Mouse (Mus musculus): Measurements from ENCODE around the gene Nup98. TPM values are rescaled to one million over a fixed set of nuclear protein-coding genes. Genes with fewer than 3 reads are reported as not detected.

Gene Nup98
- total RNA-seq, 2 experiments from 2014 or later, result 40.7 to 45.0 TPM

DNA sequence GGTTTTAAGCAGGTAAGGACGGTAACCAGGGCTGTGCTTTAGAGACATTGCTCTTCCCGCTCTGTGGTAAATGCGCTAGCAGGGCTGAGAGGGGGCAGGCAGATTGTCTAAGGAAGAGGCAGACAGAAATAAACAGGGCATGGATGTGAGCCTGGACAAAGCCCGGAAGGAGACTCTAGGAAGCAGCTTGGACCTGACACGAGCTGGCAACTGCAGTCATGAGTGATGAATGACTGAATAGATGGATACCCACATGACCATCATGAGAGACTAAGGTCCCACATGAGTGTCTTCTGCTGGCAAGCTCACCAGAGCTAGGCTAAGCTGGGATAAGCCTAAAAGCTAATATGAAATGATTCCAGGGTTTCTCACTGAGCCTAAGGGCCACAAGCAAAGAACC lies 105.8 kb downstream of the Nup98 start:
- H3K27ac ChIP-seq, result no peak overlapping the region
- H3K4me3 ChIP-seq, result no peak overlapping the region
- DNase-seq (ENCODE audit: low spot score in 2 of 2), result no peak
- no peak for TF ChIP-seq CTCF (conservative IDR thresholded peaks at IDR 0.05)

DNA sequence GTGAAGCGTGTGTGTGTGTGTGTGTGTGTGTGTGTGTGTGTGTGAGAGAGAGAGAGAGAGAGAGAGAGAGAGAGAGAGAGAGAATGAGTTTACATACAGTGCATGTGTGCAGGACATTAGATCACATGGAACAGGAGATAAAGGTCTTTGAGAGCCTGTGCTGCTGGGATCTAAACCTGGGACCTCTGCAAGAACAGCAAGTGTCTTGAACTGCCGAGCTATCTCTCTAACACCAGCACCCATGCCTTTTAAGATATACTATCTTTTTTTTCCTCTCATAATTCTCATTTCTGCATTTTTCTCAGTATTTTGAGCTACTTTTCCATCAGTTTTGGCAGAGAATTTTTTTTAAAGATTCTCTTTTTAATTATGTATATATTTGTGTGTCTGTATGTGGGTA lies 106.4 kb downstream of the Nup98 start:
- no peak overlapping the region for H3K27ac ChIP-seq
- no peak for DNase-seq (ENCODE audit: low spot score in 2 of 2)
- no peak for TF ChIP-seq CTCF (conservative IDR thresholded peaks at IDR 0.05)

GRCm38 (mm10) chr7:102102696-102103095 lies 107.3 kb downstream of the Nup98 start:
- TF ChIP-seq CTCF (conservative IDR thresholded peaks at IDR 0.05), result no peak
- H3K4me3 ChIP-seq, result no peak overlapping the region
- no peak for DNase-seq (ENCODE audit: low spot score in 2 of 2)
- no peak overlapping the region for H3K27ac ChIP-seq

More for the DNA sequence above, 106.4 kb downstream of the Nup98 start:
- no peak overlapping the region for H3K4me3 ChIP-seq

DNA sequence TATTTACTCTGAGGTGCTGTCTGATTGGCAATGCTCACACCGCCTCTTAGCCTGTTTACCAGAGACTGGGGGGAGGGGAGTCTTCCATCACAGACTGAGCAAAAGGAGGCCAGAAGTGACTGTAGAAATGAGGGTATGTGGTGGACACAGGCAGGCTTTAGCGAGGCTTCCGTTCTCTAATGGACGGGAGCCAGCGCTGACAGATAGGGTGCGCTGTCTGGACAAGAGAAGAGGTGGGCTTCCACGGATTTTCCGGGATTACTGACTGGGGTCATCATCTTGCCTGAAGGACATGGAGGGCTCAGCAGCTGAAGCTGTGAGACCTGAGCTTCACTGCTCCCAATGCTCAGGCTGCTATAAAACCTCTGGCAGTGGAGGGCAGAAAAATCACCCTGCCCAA lies 107.7 kb downstream of the Nup98 start:
- H3K4me3 ChIP-seq, result no peak overlapping the region
- no peak for TF ChIP-seq CTCF (conservative IDR thresholded peaks at IDR 0.05)
- DNase-seq (ENCODE audit: low spot score in 2 of 2), result no peak
- no peak overlapping the region for H3K27ac ChIP-seq

GRCm38 (mm10) chr7:102101487-102101886 lies 108.5 kb downstream of the Nup98 start, which contains the start of gene Art1:
Gene Art1, plus strand, starts transcription at chr7:102101743.
- Histone ChIP-seq H3K27ac (no peak within 1 kb of the TSS), H3K4me3 (no peak within 1 kb of the TSS)
- DNase-seq (ENCODE audit: low spot score in 2 of 2), result no peak
- TF ChIP-seq CTCF (conservative IDR thresholded peaks at IDR 0.05), result no peak

- H3K4me3 ChIP-seq, result no peak overlapping the region
- DNase-seq (ENCODE audit: low spot score in 2 of 2), result no peak
- H3K27ac ChIP-seq, result no peak overlapping the region
- no peak for TF ChIP-seq CTCF (conservative IDR thresholded peaks at IDR 0.05)
Measured at GRCm38 (mm10) chr7:102100868-102101267, 109.1 kb downstream of the Nup98 start.

- Histone ChIP-seq H3K27ac (no peak overlapping the region), H3K4me3 (peak overlapping the region; percentile 17; the same call in 1 of the 2 replicates)
- DNase-seq (ENCODE audit: low spot score in 2 of 2), result no peak
- no peak for TF ChIP-seq CTCF (conservative IDR thresholded peaks at IDR 0.05)
Measured at GRCm38 (mm10) chr7:102099760-102100661, 110.0 kb downstream of the Nup98 start.

DNA sequence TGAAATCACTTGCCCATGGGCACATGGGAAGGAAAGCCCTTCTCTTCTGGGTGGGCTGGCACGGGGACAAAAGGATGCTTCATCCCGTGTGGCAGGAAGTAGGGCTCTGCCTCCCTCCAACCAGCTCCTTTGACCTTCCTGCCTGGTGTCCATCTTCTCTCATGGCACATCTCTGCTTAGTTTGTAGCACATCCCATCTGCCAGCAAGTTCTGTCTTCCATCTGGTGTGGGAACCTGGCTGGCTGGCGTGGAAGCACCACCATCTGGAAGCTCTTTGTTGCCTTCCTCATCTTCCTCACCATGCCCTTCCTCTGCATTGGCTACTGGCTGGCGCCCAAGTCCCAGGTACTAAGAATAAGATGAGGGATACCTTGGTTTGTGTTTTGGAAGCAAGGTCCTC lies 122.6 kb downstream of the Nup98 start:
- H3K4me3 ChIP-seq, result no peak overlapping the region
- no peak for TF ChIP-seq CTCF (conservative IDR thresholded peaks at IDR 0.05)
- DNase-seq (ENCODE audit: low spot score in 2 of 2), result peak in 1 of 2 experiments; percentile 22
- no peak overlapping the region for H3K27ac ChIP-seq

DNA sequence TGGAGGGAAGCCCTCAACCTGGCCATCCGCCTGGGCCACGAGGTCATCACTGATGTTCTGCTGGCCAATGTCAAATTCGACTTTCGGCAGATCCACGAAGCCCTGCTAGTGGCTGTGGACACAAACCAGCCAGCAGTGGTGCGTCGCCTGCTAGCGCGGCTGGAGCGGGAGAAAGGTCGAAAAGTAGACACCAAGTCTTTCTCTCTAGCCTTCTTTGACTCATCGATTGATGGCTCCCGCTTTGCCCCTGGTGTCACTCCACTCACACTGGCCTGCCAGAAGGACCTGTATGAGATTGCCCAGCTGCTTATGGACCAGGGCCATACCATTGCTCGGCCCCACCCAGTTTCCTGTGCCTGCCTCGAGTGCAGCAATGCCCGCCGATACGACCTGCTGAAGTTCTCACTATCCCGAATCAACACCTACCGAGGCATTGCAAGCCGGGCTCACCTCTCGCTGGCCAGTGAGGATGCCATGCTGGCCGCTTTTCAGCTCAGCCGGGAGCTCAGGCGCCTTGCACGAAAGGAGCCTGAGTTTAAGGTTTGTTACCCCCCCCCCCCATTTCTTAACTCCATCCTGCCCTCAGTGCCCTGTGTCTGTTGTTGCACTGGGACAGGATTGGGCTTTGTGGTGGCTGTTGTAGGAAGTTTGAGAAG lies 125.8 kb downstream of the Nup98 start:
- Histone ChIP-seq H3K4me3 (no peak overlapping the region), H3K27ac (no peak overlapping the region)
- no peak for DNase-seq (ENCODE audit: low spot score in 2 of 2)
- no peak for TF ChIP-seq CTCF (conservative IDR thresholded peaks at IDR 0.05)

GRCm38 (mm10) chr7:102082816-102083215 lies 127.2 kb downstream of the Nup98 start, which contains the start of gene Trpc2:
Gene Trpc2, plus strand, starts transcription at chr7:102083116.
- Histone ChIP-seq H3K4me3 (no peak within 1 kb of the TSS), H3K27ac (no peak within 1 kb of the TSS)
- TF ChIP-seq CTCF (conservative IDR thresholded peaks at IDR 0.05), result no peak
- DNase-seq (ENCODE audit: low spot score in 2 of 2), result no peak

DNA sequence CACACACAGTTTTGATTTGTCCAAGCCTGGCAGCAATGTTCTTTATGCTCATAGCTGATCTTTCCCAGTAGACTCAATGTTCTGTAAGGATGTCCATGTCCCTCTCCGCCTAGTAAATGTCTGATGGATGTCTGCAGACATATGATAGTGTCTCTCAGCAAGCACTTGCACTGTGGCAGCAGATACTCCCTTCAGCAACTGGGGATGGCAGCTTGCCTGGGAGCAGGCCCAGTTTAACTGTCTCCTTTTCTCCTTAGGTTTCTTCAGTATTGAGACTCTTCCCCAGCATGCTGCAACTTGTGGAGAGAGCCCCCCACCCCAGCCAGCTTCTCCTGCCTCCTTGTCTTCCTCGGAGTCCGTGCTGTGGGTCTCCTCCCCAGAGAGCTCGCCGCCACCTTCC lies 128.2 kb downstream of the Nup98 start:
- no peak for TF ChIP-seq CTCF (conservative IDR thresholded peaks at IDR 0.05)
- Histone ChIP-seq H3K4me3 (no peak overlapping the region), H3K27ac (no peak overlapping the region)
- no peak for DNase-seq (ENCODE audit: low spot score in 2 of 2)

DNA sequence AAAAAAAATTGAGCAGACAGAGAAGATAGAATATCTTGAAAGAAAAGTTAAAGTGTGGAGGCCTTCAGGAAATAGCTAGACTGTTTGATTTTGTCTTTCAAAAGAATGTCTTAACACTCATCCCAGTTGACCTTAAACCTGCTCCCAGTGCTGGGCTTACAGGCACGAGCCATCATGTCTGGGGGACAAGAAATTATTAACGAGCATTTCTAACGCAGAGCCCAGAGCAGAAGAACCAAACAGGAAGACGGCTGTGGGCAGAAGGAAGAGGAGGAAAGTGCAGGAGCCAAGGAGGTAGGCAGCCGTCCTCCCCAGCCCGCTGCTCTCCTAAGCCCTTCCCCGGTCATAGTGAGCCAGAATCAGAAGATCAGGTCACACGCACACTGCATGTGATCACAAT lies 129.7 kb downstream of the Nup98 start:
- no peak overlapping the region for H3K27ac ChIP-seq
- no peak for TF ChIP-seq CTCF (conservative IDR thresholded peaks at IDR 0.05)
- no peak for DNase-seq (ENCODE audit: low spot score in 2 of 2)
- H3K4me3 ChIP-seq, result no peak overlapping the region

GRCm38 (mm10) chr7:102078517-102078916 lies 131.5 kb downstream of the Nup98 start:
- peak in 1 of 2 experiments; percentile 54 for DNase-seq (ENCODE audit: low spot score in 2 of 2)
- peak; percentile 88 for TF ChIP-seq CTCF (conservative IDR thresholded peaks at IDR 0.05)
- no peak overlapping the region for H3K27ac ChIP-seq
- no peak overlapping the region for H3K4me3 ChIP-seq
